Mouse (Mus musculus): ENCODE measurements around the gene Gm47969.

DNA sequence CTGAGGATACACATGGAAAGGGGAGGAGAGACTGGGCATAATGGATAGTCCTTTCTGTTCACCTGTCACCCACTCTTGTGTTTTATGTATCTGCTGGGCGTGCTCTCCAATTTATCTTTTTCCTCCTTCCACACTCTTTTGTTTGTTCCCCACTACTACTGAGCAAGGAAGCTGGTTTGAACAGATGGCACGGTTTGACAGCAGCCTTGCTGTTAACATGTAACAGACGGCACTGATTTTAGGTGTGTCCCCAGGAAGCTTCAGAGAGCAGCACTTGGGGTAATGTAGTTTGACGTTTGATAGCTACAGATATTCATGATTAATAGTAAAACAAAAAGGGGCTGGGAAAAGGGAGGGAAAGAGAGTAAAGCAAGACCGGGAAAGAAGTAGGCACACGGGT, 37.3 kb upstream of the Gm47969 start:
- TF ChIP-seq UBTF (IDR thresholded peaks at IDR 0.05; ENCODE audit: borderline replicate concordance, insufficient read depth, low read depth, low read length) (no peak), KAT2A (conservative IDR thresholded peaks at IDR 0.05; ENCODE audit: low read depth, low read length) (no peak), BHLHE40 (IDR thresholded peaks at IDR 0.05; ENCODE audit: borderline replicate concordance, low read depth, low read length) (no peak), CTCF (IDR thresholded peaks at IDR 0.05 in 2 of 3, conservative IDR thresholded peaks at IDR 0.05 in 1 of 3; ENCODE audit: control insufficient read depth in 1 of 3, insufficient read depth in 1 of 3, low read depth in 2 of 3, low read length in 3 of 3, poor library complexity in 1 of 3, severe bottlenecking in 1 of 3) (no peak)
